Mouse (Mus musculus) myocyte (in vitro differentiated cells): ENCODE measurements around the gene Nrm. TPM values are rescaled to one million over a fixed set of nuclear protein-coding genes. Genes with fewer than 3 reads are reported as not detected.
A peak's percentile ranks its signal among the peaks of the same experiment; 100 is the strongest.

Source experiments
- H3K27me3 ChIP-seq: one replicate; pipeline ENCODE4 v1.6.1; 2011; ENCODE audit not compliant: control insufficient read depth, insufficient read depth, insufficient read length
- H3K36me3 ChIP-seq: one replicate; pipeline ENCODE4 v1.6.1; 2011; ENCODE audit not compliant: control insufficient read depth, insufficient read depth
- H3K4me2 ChIP-seq: one replicate; pipeline ENCODE4 v1.6.1; 2011; ENCODE audit warnings: low read depth, control low read depth
- H3K4me3 ChIP-seq: one replicate; pipeline ENCODE4 v1.5.1; 2011; ENCODE audit warnings: mild to moderate bottlenecking, control low read depth, moderate library complexity
- H3K79me2 ChIP-seq: one replicate; pipeline ENCODE4 v1.6.1; 2011; ENCODE audit not compliant: control insufficient read depth, insufficient read depth
- H3ac ChIP-seq: one replicate; pipeline ENCODE4 v1.6.1; 2011; ENCODE audit not compliant: control insufficient read depth, insufficient read length
- CEBPB ChIP-seq: IDR thresholded peaks from 2 replicates; pipeline ENCODE4 v1.6.1; 2011; ENCODE audit warnings: mild to moderate bottlenecking, moderate library complexity; ENCODE audit not compliant: poor library complexity, insufficient read depth, severe bottlenecking
- E2F4 ChIP-seq: IDR thresholded peaks from one replicate; pipeline ENCODE4 v1.6.1; 2011; ENCODE audit warnings: mild to moderate bottlenecking, control low read depth, moderate library complexity; ENCODE audit not compliant: insufficient read depth
- MAX ChIP-seq: IDR thresholded peaks from one replicate; pipeline ENCODE4 v1.6.1; 2011; ENCODE audit warnings: low read depth, mild to moderate bottlenecking, control low read depth
- MYOD1 ChIP-seq, 3 experiments: IDR thresholded peaks; one replicate each; pipeline ENCODE4 v1.6.1; 2011; ENCODE audit warnings: control low read depth in 2 of 3, low read depth in 2 of 3, mild to moderate bottlenecking in 2 of 3, moderate library complexity in 1 of 3; ENCODE audit not compliant: insufficient read length in 2 of 3, control insufficient read depth in 1 of 3
- MYOG ChIP-seq, 3 experiments: IDR thresholded peaks; one replicate each; pipeline ENCODE4 v1.6.1; 2011; ENCODE audit warnings: control low read depth in 2 of 3, low read depth in 2 of 3, mild to moderate bottlenecking in 2 of 3; ENCODE audit not compliant: insufficient read length in 2 of 3, control insufficient read depth in 1 of 3, insufficient read depth in 1 of 3
- POLR2A ChIP-seq: IDR thresholded peaks from one replicate; pipeline ENCODE4 v1.6.1; 2011; ENCODE audit warnings: low read depth, mild to moderate bottlenecking, control low read depth, moderate library complexity; ENCODE audit not compliant: insufficient read length
- POLR2AphosphoS2 ChIP-seq: IDR thresholded peaks from one replicate; pipeline ENCODE4 v1.6.1; 2011; ENCODE audit warnings: low read depth, control low read depth; ENCODE audit not compliant: insufficient read length
- REST ChIP-seq: IDR thresholded peaks from one replicate; pipeline ENCODE4 v1.6.1; 2011; ENCODE audit warnings: mild to moderate bottlenecking, control low read depth, moderate library complexity; ENCODE audit not compliant: insufficient read depth, insufficient read length
- SRF ChIP-seq: IDR thresholded peaks from one replicate; pipeline ENCODE4 v1.6.1; 2011; ENCODE audit warnings: low read depth; ENCODE audit not compliant: control insufficient read depth, insufficient read length
- TCF12 ChIP-seq: IDR thresholded peaks from one replicate; pipeline ENCODE4 v1.6.1; 2011; ENCODE audit warnings: mild to moderate bottlenecking, control low read depth; ENCODE audit not compliant: poor library complexity, insufficient read depth, severe bottlenecking
- TCF3 ChIP-seq: IDR thresholded peaks from one replicate; pipeline ENCODE4 v1.6.1; 2011; ENCODE audit warnings: low read depth, control low read depth; ENCODE audit not compliant: insufficient read length
- USF1 ChIP-seq: IDR thresholded peaks from one replicate; pipeline ENCODE4 v1.6.1; 2011; ENCODE audit warnings: low read depth, mild to moderate bottlenecking, control low read depth, moderate library complexity
- polyA plus RNA-seq: library from polyadenylated mRNA; unstranded; fragments of >200 nt; fragmentation: generic; extraction: Trizol; gene quantifications from one replicate; pipeline ENCODE4 v1.2.1, GENCODE M21; 2012; ENCODE audit warnings: missing spikeins

Gene Nrm
- 18.5 TPM for polyA plus RNA-seq

- H3ac ChIP-seq: peak within 1 kb of the TSS; percentile 15
- TF ChIP-seq CEBPB (no peak), MYOD1 (IDR thresholded peaks at IDR 0.05; ENCODE audit: control insufficient read depth in 1 of 3, insufficient read length in 2 of 3, low read depth in 2 of 3) (peak in 2 of 3 experiments; percentile 49 to 75), POLR2A (peak; percentile 87), POLR2AphosphoS2 (peak; percentile 92), TCF12 (no peak), MYOG (IDR thresholded peaks at IDR 0.05; ENCODE audit: control insufficient read depth in 1 of 3, insufficient read depth in 1 of 3, insufficient read length in 2 of 3, low read depth in 2 of 3) (peak; percentile 46 to 81 (median 60)), E2F4 (peak; percentile 75)
- H3K79me2 ChIP-seq: no peaks in the 10 kb centered on the region
Measured at GRCm38 (mm10) chr17:35861198-35861857, at the start of gene Nrm. Gene Nrm (plus strand): TSS chr17:35861318.

DNA sequence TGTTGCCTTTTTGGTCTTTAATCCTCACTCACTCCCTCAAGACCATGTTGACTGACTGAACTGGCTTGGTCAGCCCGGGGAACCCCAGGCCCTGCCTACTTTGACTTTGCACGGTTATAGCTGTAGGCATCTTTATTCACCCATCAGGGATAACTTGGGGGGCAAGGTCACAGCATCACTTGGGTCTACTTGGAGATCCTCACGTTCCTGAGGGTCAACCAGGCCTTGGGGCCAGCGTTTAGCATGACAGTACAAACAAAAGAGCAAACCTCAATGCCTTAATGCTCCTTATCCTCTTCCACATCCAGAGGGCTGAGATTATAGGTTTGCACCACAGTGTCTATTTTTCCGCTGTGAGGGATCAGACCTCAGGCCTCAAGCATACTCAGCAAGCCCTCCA, 48.8 kb upstream of the Nrm start:
- Histone ChIP-seq H3K36me3 (no peaks in the 10 kb centered on the region), H3K27me3 (no peaks in the 10 kb centered on the region), H3K79me2 (no peaks in the 10 kb centered on the region), H3K4me2 (peak overlapping the region; percentile 78), H3ac (no peak overlapping the region), H3K4me3 (no peak overlapping the region)
- no peak for TF ChIP-seq MAX
- no peak for TF ChIP-seq MYOD1 (IDR thresholded peaks at IDR 0.05; ENCODE audit: control insufficient read depth in 1 of 3, insufficient read length in 2 of 3, low read depth in 2 of 3)
- TF ChIP-seq POLR2AphosphoS2: no peak
- TF ChIP-seq TCF12: no peak
- no peak for TF ChIP-seq CEBPB
- no peak for TF ChIP-seq MYOG (IDR thresholded peaks at IDR 0.05; ENCODE audit: control insufficient read depth in 1 of 3, insufficient read depth in 1 of 3, insufficient read length in 2 of 3, low read depth in 2 of 3)
- no peak for TF ChIP-seq POLR2A
- TF ChIP-seq TCF3: no peak
- TF ChIP-seq REST: no peak
- no peak for TF ChIP-seq E2F4
- TF ChIP-seq SRF: no peak
- TF ChIP-seq USF1: no peak

More at GRCm38 (mm10) chr17:35861198-35861857, at the start of gene Nrm:
- Histone ChIP-seq H3K36me3 (no peaks in the 10 kb centered on the region), H3K27me3 (no peaks in the 10 kb centered on the region), H3K4me2 (peak within 1 kb of the TSS; percentile 96), H3K4me3 (peak within 1 kb of the TSS; percentile 38)

DNA sequence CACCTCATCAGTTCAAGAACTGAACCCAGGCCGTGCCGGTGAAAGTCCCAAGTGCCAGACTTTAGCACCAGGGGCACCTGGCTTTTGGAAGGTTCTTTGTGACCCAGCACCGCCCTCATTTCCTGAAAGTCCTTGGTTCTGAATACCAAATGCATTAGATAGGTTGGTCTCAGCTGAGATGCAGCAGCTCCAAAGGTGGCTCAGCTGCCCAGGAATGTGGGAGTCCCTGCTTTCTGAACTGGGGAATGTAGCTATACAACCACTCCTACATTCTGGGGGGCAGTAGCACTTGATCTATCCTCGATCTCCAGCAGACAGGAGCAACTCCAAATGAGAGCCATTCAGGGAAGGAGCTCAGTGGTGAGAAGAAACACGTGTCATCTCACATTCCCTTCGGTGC, 48.4 kb upstream of the Nrm start:
- Histone ChIP-seq H3ac (no peak overlapping the region), H3K36me3 (no peaks in the 10 kb centered on the region), H3K4me3 (peak overlapping the region; percentile 1), H3K27me3 (no peaks in the 10 kb centered on the region), H3K79me2 (no peaks in the 10 kb centered on the region), H3K4me2 (peak overlapping the region; percentile 78)
- TF ChIP-seq POLR2AphosphoS2: no peak
- TF ChIP-seq USF1: no peak
- no peak for TF ChIP-seq CEBPB
- TF ChIP-seq SRF: no peak
- TF ChIP-seq MYOG (IDR thresholded peaks at IDR 0.05; ENCODE audit: control insufficient read depth in 1 of 3, insufficient read depth in 1 of 3, insufficient read length in 2 of 3, low read depth in 2 of 3): no peak
- TF ChIP-seq REST: no peak
- no peak for TF ChIP-seq TCF12
- TF ChIP-seq E2F4: no peak
- no peak for TF ChIP-seq MAX

DNA sequence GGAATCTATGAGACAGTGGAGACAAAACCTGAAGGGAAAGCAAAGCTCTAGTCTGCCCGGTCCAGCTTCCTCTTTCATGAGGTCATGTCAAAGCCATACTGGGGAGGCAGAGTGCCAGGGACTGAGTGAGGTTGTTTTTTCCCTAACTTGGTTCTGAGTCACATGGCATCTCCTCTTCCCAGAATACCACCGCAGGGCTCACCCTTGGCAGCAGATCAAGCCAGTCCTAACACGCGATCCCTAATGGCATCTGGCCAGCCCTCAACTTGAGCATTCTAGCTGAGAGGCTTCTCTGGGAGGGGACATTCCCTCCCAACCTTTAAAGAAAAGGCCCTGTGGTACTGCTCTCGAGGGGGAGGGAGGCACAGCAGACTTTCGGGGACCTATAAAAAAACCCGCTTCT, 47.9 kb upstream of the Nrm start:
- peak overlapping the region; percentile 80 for H3K4me2 ChIP-seq
- H3K27me3 ChIP-seq: no peaks in the 10 kb centered on the region
- H3K4me3 ChIP-seq: peak overlapping the region; percentile 1
- H3K79me2 ChIP-seq: no peaks in the 10 kb centered on the region
- peak; percentile 35; the same call in 1 of the 2 replicates for TF ChIP-seq CEBPB
- peak in 1 of 3 experiments; percentile 19 for TF ChIP-seq MYOG (IDR thresholded peaks at IDR 0.05; ENCODE audit: control insufficient read depth in 1 of 3, insufficient read depth in 1 of 3, insufficient read length in 2 of 3, low read depth in 2 of 3)
- no peak for TF ChIP-seq TCF12
- TF ChIP-seq USF1: peak; percentile 90
- TF ChIP-seq SRF: peak; percentile 78
- peak in 1 of 3 experiments; percentile 16 for TF ChIP-seq MYOD1 (IDR thresholded peaks at IDR 0.05; ENCODE audit: control insufficient read depth in 1 of 3, insufficient read length in 2 of 3, low read depth in 2 of 3)
- H3K36me3 ChIP-seq: no peaks in the 10 kb centered on the region
- no peak overlapping the region for H3ac ChIP-seq

DNA sequence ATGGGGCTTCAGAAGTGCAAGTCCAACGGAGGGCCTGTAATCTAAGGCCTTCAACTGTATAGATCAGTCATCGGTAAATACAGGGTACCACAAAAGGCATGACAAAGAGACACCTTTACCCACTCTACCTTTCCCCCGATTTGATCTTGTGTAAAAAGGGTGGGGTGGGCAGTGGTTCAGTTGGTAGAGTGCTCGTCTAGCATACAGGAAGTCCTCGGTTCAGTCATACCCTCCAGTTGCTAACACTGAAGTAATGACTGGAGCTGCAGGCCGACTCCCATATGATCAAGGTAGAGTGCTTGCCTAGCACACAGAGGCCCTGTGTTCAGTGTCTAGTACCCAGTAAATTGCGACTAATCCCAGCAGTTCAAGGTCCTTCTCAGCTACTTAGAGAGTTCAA, 47.5 kb upstream of the Nrm start:
- Histone ChIP-seq H3K79me2 (no peaks in the 10 kb centered on the region), H3K4me3 (peak overlapping the region; percentile 1), H3ac (no peak overlapping the region), H3K27me3 (no peaks in the 10 kb centered on the region), H3K4me2 (peak overlapping the region; percentile 80), H3K36me3 (no peaks in the 10 kb centered on the region)
- TF ChIP-seq USF1 (no peak), E2F4 (no peak), SRF (no peak), MYOG (IDR thresholded peaks at IDR 0.05; ENCODE audit: control insufficient read depth in 1 of 3, insufficient read depth in 1 of 3, insufficient read length in 2 of 3, low read depth in 2 of 3) (no peak), TCF3 (no peak), MAX (no peak), CEBPB (no peak), TCF12 (no peak)
